Mouse (Mus musculus) neutrophil, adult 5-6 weeks (primary cell): Measurements from ENCODE around the gene Csf1. TPM values are rescaled to one million over a fixed set of nuclear protein-coding genes. Genes with fewer than 3 reads are reported as not detected.

Experiments used
- ATAC-seq: fragments of 151-379, 151-347 bp; 2 replicates; pipeline ENCODE4 v1.8.0; 2017; ENCODE audit warnings: mild to moderate bottlenecking, moderate TSS enrichment; ENCODE audit not compliant: insufficient number of reproducible peaks, poor library complexity, low FRiP score, severe bottlenecking; ENCODE audit errors: extremely low read depth
- total RNA-seq: library from RNA; stranded (forward); fragments of 200-1000 nt; gene quantifications from 2 replicates; pipeline ENCODE4 v1.2.3, GENCODE M21; 2017

Csf1 gene
- total RNA-seq, 1 experiment from 2014 or later = 94.9 TPM

GRCm38 (mm10) chr3:107730236-107730635 is 30.0 kb downstream of the Csf1 start:
- no peak for ATAC-seq

- no peak for ATAC-seq
These were observed 31.8 kb downstream of the Csf1 start for GRCm38 (mm10) chr3:107728509-107728908.

GRCm38 (mm10) chr3:107715971-107716370 is 44.3 kb downstream of the Csf1 start:
- no peak for ATAC-seq

GRCm38 (mm10) chr3:107714276-107714933 is 45.9 kb downstream of the Csf1 start:
- ATAC-seq = no peak

GRCm38 (mm10) chr3:107712081-107712480 is 48.2 kb downstream of the Csf1 start:
- ATAC-seq = no peak

GRCm38 (mm10) chr3:107709156-107709555 is 51.1 kb downstream of the Csf1 start:
- ATAC-seq = no peak

- ATAC-seq = no peak
These were observed 53.0 kb downstream of the Csf1 start for GRCm38 (mm10) chr3:107707239-107707638.

DNA sequence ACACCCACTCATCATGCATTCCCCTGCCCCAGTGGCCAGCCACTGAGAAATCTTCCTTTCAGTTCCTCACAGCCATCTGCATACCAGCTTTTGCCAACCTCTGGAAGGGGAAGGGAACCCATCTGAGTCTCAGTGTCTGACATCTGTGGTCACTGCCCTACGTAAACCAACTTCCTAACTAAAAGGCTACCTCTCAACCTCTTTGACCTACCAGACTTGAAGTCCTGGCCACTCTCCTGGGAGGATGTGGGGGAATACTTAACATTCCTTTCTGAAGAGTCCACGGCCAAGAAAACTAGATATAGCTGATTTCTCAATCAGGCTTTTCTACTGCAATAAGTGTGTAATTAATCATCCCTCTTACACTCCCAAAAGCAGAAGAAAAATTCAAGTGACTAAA is 54.1 kb downstream of the Csf1 start:
- ATAC-seq = no peak

- no peak for ATAC-seq
These were observed 55.9 kb downstream of the Csf1 start for GRCm38 (mm10) chr3:107704371-107704705.

- no peak for ATAC-seq
These were observed 56.4 kb downstream of the Csf1 start for GRCm38 (mm10) chr3:107703675-107704370.

DNA sequence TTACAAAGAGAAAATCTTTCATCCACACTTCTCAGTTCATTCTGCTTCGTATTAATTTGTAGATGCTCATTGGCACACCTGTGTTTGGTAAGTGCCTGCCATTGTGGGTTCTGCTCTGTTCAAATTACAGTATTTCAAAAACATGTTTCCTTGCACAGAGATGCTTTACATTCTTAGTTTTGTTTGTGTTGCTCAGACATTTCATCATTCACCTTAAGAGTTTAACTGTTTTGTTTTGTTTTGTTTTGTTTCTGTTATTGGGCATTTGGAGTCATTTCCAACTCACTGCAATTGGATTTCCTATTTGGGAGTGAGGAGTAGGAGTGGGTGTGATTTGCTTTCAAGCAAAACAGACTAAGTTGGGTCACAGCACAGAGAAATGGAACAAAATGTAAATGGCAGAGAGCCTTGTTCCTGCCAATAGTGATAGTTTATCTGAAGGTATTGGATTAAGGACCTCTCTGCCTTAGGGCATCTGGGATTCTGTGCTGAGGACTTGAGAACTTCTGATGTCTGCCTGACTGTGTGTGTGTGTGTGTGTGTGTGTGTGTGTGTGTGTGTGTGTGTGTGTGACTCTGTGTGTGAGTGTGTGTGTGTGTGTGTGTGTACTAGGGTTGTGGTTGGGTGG is 58.4 kb downstream of the Csf1 start:
- ATAC-seq = no peak

DNA sequence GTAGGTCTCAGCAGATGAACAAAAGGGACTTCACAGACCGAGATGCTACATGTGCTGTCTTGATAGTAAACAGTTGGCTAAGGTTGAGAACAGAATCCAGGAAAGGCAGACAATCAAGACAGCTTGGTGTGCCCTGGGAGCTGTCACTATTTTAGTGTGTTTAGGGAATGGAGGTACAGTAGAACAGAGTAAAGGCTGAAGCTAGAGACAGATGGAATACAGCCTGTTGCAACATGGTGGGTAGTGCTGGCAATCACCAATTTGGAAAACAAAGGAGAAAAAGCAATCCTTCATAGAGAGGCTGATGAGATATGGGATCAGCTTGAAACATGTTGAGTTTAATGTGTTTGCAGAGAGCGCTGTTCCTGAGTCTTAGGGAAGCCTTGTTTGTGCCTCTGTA is 59.6 kb downstream of the Csf1 start:
- no peak for ATAC-seq

DNA sequence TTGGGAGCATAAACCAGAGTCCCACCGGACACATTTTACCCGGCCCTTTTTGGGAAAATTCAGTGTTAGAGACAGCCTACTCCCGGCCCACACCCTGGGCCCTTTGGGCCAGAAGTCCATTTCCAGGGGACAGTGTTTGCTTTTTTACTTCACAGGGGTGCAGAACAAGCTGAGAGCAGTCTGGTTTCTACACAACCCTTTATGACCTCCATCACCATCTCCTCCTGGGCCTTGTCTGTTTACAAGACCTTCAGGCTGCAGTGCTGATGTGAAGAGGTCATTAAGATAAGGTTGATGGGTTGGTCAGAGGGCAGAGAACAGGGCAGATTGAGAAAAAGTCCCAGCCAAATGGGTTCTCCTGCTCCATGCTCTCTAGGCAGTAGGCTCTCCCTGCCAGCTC is 63.4 kb downstream of the Csf1 start:
- ATAC-seq = no peak

DNA sequence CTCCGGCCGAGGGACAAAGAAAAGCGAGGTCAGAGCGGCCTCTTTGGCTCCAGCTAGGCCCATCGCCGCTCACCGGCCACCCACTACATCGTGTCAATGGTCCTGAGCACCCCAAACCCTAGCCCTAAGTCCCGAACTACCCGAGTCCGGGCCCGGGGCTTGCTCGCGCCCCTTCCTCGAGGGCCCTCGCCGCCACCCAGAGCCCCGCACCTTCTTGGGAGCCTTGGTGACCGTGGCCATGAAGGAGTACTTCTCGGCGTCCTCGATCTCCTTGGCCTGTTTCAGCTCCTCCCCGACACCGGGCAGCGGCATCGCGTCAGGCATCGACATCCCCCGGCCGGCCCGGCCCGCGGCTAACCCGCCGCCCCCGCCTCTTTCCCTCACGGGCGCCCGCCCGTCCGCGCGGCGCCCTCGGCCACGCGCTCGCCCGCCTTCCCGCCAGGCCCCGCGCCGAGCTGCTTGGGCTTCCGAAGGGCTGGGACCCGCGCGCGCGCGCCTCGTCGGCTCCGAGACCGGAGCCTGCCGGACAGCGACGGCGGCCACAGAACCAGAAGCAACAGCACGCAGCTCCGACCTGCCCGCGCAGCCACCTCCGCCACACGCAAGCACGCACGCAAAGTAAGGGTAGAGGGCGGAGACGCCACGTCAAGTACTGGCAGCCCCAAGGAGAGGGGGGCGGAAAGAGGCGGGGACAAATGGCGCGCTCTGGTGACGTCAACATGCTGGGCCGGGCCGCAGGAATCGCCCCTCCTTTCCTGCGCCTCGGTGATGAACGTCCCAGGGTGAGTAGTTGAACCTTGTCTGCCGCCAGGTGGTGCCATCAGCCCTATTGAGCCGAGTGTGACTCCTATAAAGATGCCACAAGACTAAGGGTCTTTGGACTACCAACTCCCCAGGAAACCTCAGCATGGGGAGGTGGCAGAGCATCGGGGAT is 64.1 kb downstream of the Csf1 start, which contains the start of gene Ahcyl1:
TSS of gene Ahcyl1 (minus strand) at position 613 of the 934 bp plus-strand sequence.
- ATAC-seq = peak; percentile 96

- ATAC-seq = no peak
These were observed 64.9 kb downstream of the Csf1 start for GRCm38 (mm10) chr3:107695219-107695947.

- ATAC-seq = no peak
These were observed 65.9 kb downstream of the Csf1 start for GRCm38 (mm10) chr3:107694256-107694900.
